Mouse (Mus musculus) neural tube, embryonic 10.5 days (tissue): Measurements from ENCODE around the gene Pcp4l1.
A peak's percentile ranks its signal among the peaks of the same experiment; 100 is the strongest.
"Not testable (repeated sequence)": the region's sequence is repeated elsewhere in the genome, so short reads cannot be mapped to it uniquely, and the experiment has no call there.

Experiments
- DNase-seq: peaks from one replicate; pipeline ENCODE4 v3.0.0-alpha.2; 2017; ENCODE audit warnings: low spot score; ENCODE audit errors: extremely low spot score

The Pcp4l1 gene

GRCm38 (mm10) chr1:171195887-171196397 lies at the start of gene Pcp4l1:
Pcp4l1 (minus strand) TSS chr1:171196268.
- peak; percentile 56 for DNase-seq

- DNase-seq = no peak
These were observed 49.3 kb upstream of the Pcp4l1 start for GRCm38 (mm10) chr1:171245353-171245752.

GRCm38 (mm10) chr1:171241952-171242351 lies 45.9 kb upstream of the Pcp4l1 start:
- not testable (repeated sequence) for DNase-seq

- no peak for DNase-seq
These were observed 44.8 kb upstream of the Pcp4l1 start for GRCm38 (mm10) chr1:171240911-171241310.

- no peak for DNase-seq
These were observed 44.1 kb upstream of the Pcp4l1 start for GRCm38 (mm10) chr1:171239992-171240744.

GRCm38 (mm10) chr1:171238463-171238862 lies 42.4 kb upstream of the Pcp4l1 start:
- no peak for DNase-seq

GRCm38 (mm10) chr1:171237438-171237837 lies 41.4 kb upstream of the Pcp4l1 start:
- DNase-seq = no peak

- no peak for DNase-seq
These were observed 39.7 kb upstream of the Pcp4l1 start for GRCm38 (mm10) chr1:171235791-171236190.

GRCm38 (mm10) chr1:171234538-171234937 lies 38.5 kb upstream of the Pcp4l1 start:
- DNase-seq = no peak

GRCm38 (mm10) chr1:171234126-171234525 lies 38.1 kb upstream of the Pcp4l1 start, which contains the start of gene Fcer1g:
Fcer1g (minus strand) TSS chr1:171234365.
- DNase-seq = no peak

GRCm38 (mm10) chr1:171232800-171233730 lies 37.0 kb upstream of the Pcp4l1 start:
- no peak for DNase-seq

GRCm38 (mm10) chr1:171232348-171232747 lies 36.3 kb upstream of the Pcp4l1 start:
- DNase-seq = no peak

- no peak for DNase-seq
These were observed 35.8 kb upstream of the Pcp4l1 start for GRCm38 (mm10) chr1:171231844-171232243.

GRCm38 (mm10) chr1:171230215-171230614 lies 34.1 kb upstream of the Pcp4l1 start:
- DNase-seq = no peak

- DNase-seq = no peak
These were observed 33.7 kb upstream of the Pcp4l1 start for GRCm38 (mm10) chr1:171229750-171230149.

- no peak for DNase-seq
These were observed 31.8 kb upstream of the Pcp4l1 start for GRCm38 (mm10) chr1:171227879-171228278.

GRCm38 (mm10) chr1:171226780-171227179 lies 30.7 kb upstream of the Pcp4l1 start:
- DNase-seq = no peak

GRCm38 (mm10) chr1:171224857-171225256 lies 28.8 kb upstream of the Pcp4l1 start, which contains the start of gene Apoa2:
Apoa2 (plus strand) TSS chr1:171225054.
- no peak for DNase-seq

- DNase-seq = no peak
These were observed 27.7 kb upstream of the Pcp4l1 start for GRCm38 (mm10) chr1:171223796-171224195.

- DNase-seq = no peak
These were observed 27.1 kb upstream of the Pcp4l1 start for GRCm38 (mm10) chr1:171223168-171223567.

GRCm38 (mm10) chr1:171222238-171223155 lies 26.4 kb upstream of the Pcp4l1 start, which contains the start of gene Tomm40l:
Tomm40l (minus strand) TSS chr1:171222514.
- peak; percentile 86 for DNase-seq
